Mouse (Mus musculus) kidney, embryonic 16.5 days (tissue): ENCODE results near the gene Orm2. TPM values are rescaled to one million over a fixed set of nuclear protein-coding genes. Genes with fewer than 3 reads are reported as not detected.
A peak's percentile ranks its signal among the peaks of the same experiment; 100 is the strongest.

ENCODE experiments used
- ATAC-seq: fragments of 200-750 bp; cut with Nextera tagmentation; 2 replicates; pipeline ENCODE4 v1.8.0; 2017; ENCODE audit warnings: moderate TSS enrichment; ENCODE audit not compliant: low FRiP score, low TSS enrichment
- H3K27ac ChIP-seq: fragments of 300-500 bp; sonication (generic); 2 replicates; pipeline ENCODE4 v1.5.1; 2014; ENCODE audit warnings: low read length
- H3K27me3 ChIP-seq: fragments of 300-500 bp; sonication (generic); 2 replicates; pipeline ENCODE4 v1.6.1; 2014; ENCODE audit warnings: low read length, control low read depth, mixed read lengths; ENCODE audit not compliant: insufficient read depth
- H3K36me3 ChIP-seq: fragments of 300-500 bp; sonication (generic); 2 replicates; pipeline ENCODE4 v1.6.1; 2014; ENCODE audit warnings: low read length, control low read depth, mixed read lengths; ENCODE audit not compliant: insufficient read depth
- H3K4me1 ChIP-seq: fragments of 300-500 bp; sonication (generic); 2 replicates; pipeline ENCODE4 v1.6.1; 2014; ENCODE audit warnings: low read length, control low read depth, mixed read lengths; ENCODE audit not compliant: insufficient read depth
- H3K4me2 ChIP-seq: fragments of 300-500 bp; sonication (generic); replicated peaks from 2 replicates; pipeline ENCODE4 v1.6.1; 2014; ENCODE audit warnings: low read depth, low read length
- H3K4me3 ChIP-seq: fragments of 300-500 bp; sonication (generic); 2 replicates; pipeline ENCODE4 v1.5.1; 2014; ENCODE audit warnings: mild to moderate bottlenecking, low read length
- H3K9ac ChIP-seq: fragments of 300-500 bp; sonication (generic); replicated peaks from 2 replicates; pipeline ENCODE4 v1.6.1; 2014; ENCODE audit warnings: low read length
- H3K9me3 ChIP-seq: fragments of 300-500 bp; sonication (generic); 2 replicates; pipeline ENCODE4 v1.6.1; 2016; ENCODE audit warnings: low read length, control low read depth
- whole genome bisulfite sequencing: fragments of 180-500 bp; shearing (Covaris S2); extraction: QIAGEN DNeasy Blood & Tissue Kit; methylation state at CpG from one replicate; pipeline ENCODE4 v1.1.7; 2014; 5-methylcytosine and 5-hydroxymethylcytosine counted together
- polyA plus RNA-seq: library from polyadenylated mRNA; unstranded; fragments of >200 nt; fragmentation: Nextera tagmentation; extraction: Ambion mirVana; gene quantifications from 2 replicates; pipeline ENCODE4 v1.2.1, GENCODE M21; 2015

Orm2 gene
- polyA plus RNA-seq, 1 experiment from 2014 or later = not detected

- H3K27me3 ChIP-seq = no peaks in the 10 kb centered on the region
- no peaks in the 10 kb centered on the region for H3K9me3 ChIP-seq
- no peak overlapping the region for H3K9ac ChIP-seq
- WGBS = 69% methylated on average over 12 of the region's 12 CpGs
- no peaks in the 10 kb centered on the region for H3K4me1 ChIP-seq
- H3K4me2 ChIP-seq = no peak overlapping the region
- H3K27ac ChIP-seq = no peak overlapping the region
- H3K36me3 ChIP-seq = peaks cover 57% of the 10 kb centered on the region
- no peak for ATAC-seq
- no peak overlapping the region for H3K4me3 ChIP-seq
Measured at GRCm38 (mm10) chr4:63374331-63374730, 12.1 kb downstream of the Orm2 start.

DNA sequence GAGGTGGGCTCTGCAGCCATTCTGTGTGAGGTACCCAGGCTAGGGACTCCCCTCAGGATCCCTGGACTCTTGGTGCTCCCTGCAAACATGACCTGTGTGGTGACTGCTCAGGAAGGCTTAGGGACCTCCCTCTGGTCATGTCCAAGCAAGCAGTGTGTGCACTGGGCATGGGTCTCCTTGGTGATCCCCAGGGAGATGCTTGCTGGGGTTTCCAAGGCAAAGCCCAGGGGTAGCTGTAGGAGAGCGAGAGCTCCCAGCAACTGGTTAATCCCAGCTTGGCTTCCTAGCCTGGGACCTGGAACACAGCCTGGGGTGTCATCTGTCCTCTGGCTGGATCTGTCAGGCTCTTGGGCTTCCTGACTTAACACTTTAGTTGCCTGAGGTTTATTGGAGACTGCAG, 13.1 kb downstream of the Orm2 start:
- H3K9ac ChIP-seq = no peak overlapping the region
- no peaks in the 10 kb centered on the region for H3K9me3 ChIP-seq
- H3K4me1 ChIP-seq = no peaks in the 10 kb centered on the region
- WGBS = 67% methylated on average over 1 of the region's 1 CpGs
- H3K4me3 ChIP-seq = no peak overlapping the region
- no peak overlapping the region for H3K27ac ChIP-seq
- H3K4me2 ChIP-seq = no peak overlapping the region
- H3K36me3 ChIP-seq = peaks cover 56% of the 10 kb centered on the region
- no peak for ATAC-seq
- H3K27me3 ChIP-seq = no peaks in the 10 kb centered on the region

DNA sequence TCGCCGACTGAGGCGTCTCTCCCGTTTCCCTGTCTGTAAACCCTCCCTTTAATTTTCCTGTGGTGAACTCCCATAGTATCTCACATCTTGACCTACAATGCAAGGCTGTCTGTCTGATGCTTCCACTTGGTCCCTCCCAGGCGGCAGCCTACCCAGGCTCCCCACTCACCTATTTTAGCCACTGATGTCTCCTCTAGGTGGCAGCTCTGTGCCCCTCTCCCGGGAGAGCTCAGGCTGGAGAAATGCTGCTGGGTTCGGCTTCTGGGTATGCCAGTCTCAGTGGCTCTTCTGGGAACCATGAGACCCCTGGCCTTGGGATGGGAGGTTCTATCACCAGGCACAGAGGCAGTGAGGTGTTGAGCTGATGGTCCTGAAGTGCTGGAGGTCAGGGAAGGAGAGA, 15.2 kb downstream of the Orm2 start:
- H3K4me2 ChIP-seq = no peak overlapping the region
- H3K9me3 ChIP-seq = no peaks in the 10 kb centered on the region
- WGBS = 69% methylated on average over 7 of the region's 7 CpGs
- H3K4me1 ChIP-seq = no peaks in the 10 kb centered on the region
- H3K27me3 ChIP-seq = no peaks in the 10 kb centered on the region
- no peak overlapping the region for H3K4me3 ChIP-seq
- peak; percentile 3; the same call in 1 of the 2 replicates for ATAC-seq
- peaks cover 63% of the 10 kb centered on the region for H3K36me3 ChIP-seq
- H3K9ac ChIP-seq = no peak overlapping the region
- H3K27ac ChIP-seq = no peak overlapping the region

DNA sequence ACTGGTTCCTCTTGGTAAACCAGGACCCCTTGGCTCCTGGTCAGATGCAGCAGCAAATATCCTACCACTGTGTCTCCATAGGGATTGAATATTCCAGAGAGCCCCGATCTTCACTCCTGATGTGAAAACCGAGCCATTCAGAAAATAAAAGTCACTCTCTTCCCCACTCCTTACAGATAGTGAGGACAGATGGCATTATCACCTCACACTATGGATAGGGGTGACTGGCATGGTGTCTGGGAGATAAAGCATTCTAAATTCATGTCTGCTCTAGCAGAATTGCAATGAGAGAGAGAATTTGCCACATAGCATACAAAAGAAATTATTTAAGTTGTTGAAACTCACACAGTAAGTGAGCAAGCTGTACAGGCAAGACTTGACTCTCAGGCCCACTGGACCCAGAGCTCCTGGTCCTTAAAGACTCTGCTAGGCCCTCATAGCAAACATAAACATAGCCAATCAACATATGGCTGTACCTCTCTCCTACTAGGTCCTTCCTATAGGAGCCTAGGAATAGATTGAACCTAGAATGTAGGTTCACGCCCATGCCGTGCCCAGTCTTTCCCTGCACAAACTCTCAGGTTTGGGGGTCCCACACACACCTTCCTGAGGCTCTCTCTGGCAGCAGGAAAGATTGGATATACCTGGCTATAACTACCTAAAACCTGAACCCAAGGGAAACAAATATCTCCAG, 20.6 kb downstream of the Orm2 start:
- H3K36me3 ChIP-seq = peaks cover 62% of the 10 kb centered on the region
- no peaks in the 10 kb centered on the region for H3K9me3 ChIP-seq
- WGBS = 88% methylated on average over 4 of the region's 4 CpGs
- H3K9ac ChIP-seq = no peak overlapping the region
- H3K27ac ChIP-seq = no peak overlapping the region
- H3K4me1 ChIP-seq = no peaks in the 10 kb centered on the region
- no peak overlapping the region for H3K4me3 ChIP-seq
- H3K4me2 ChIP-seq = no peak overlapping the region
- ATAC-seq = no peak
- no peaks in the 10 kb centered on the region for H3K27me3 ChIP-seq

DNA sequence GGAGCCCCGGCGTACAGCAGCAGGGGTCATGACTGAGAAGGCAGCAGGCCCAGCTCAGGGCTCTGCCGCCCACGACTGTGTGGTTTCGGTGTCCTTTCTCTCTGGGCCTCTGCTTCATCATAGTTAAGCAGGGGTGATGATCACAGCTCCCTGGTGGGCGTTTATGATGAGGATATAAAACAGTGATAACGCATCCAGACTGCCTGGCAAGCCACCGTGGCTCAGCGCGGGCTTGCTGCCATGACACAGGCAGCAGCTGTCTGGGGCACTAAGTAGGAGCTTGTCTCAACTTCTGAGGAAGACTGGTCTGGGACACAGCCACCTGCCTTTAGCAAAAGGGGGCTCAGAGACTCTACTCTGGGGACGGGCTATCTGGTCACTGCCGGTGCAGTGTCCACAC, 21.2 kb downstream of the Orm2 start:
- H3K9me3 ChIP-seq = no peaks in the 10 kb centered on the region
- H3K4me3 ChIP-seq = no peak overlapping the region
- no peak overlapping the region for H3K9ac ChIP-seq
- WGBS = 70% methylated on average over 12 of the region's 12 CpGs
- peaks cover 60% of the 10 kb centered on the region for H3K36me3 ChIP-seq
- no peak for ATAC-seq
- H3K4me1 ChIP-seq = no peaks in the 10 kb centered on the region
- H3K27ac ChIP-seq = no peak overlapping the region
- H3K27me3 ChIP-seq = no peaks in the 10 kb centered on the region
- H3K4me2 ChIP-seq = no peak overlapping the region

DNA sequence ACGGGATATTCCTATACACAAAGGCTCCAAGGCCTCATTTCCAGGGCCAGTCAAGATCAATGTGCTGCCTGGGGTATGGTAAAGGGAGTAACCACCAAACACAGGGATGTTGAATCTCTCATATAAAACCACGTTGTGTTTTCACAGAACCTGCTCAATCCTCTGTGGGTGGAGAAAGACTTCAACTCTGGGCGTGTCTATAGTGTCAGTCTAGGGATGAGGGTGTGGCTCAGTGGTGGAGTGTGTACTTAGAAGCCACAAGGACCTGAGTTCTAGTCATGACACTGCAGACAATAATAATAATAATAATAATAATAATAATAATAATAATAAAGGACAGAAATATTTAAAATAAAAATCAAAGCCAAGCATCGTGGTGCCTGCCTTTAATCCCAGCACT, 22.0 kb downstream of the Orm2 start:
- no peak for ATAC-seq
- peaks cover 52% of the 10 kb centered on the region for H3K36me3 ChIP-seq
- no peak overlapping the region for H3K9ac ChIP-seq

DNA sequence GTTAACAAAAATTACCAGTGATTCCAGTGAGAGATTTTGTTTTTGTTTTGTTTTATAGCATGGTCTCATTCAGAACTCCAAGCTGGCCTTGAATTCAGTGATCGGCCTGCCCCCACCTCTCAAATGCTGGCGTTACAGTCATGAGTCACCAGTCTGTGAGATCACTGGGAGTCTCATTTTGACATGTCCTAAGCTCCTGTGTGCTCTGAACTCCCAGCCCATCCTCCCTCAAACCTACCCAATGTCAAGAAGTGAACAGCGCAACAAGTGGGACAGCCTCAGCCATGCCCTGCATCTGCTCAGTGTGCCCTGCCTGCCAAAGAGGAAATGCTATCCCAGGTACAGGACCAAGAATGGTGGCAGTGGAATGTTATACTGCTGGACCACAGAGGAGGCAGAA, 23.0 kb downstream of the Orm2 start:
- Histone ChIP-seq H3K4me1 (no peaks in the 10 kb centered on the region), H3K9ac (no peak overlapping the region), H3K36me3 (peaks cover 50% of the 10 kb centered on the region), H3K27ac (no peak overlapping the region), H3K4me3 (no peak overlapping the region), H3K4me2 (no peak overlapping the region), H3K27me3 (no peaks in the 10 kb centered on the region), H3K9me3 (no peaks in the 10 kb centered on the region)
- WGBS = 86% methylated on average over 3 of the region's 3 CpGs
- no peak for ATAC-seq

More for the DNA sequence above, 22.0 kb downstream of the Orm2 start:
- WGBS = 89% methylated on average over 4 of the region's 4 CpGs
- no peak overlapping the region for H3K27ac ChIP-seq
- H3K4me1 ChIP-seq = no peaks in the 10 kb centered on the region
- H3K4me3 ChIP-seq = no peak overlapping the region
- H3K27me3 ChIP-seq = no peaks in the 10 kb centered on the region
- H3K4me2 ChIP-seq = no peak overlapping the region
- H3K9me3 ChIP-seq = no peaks in the 10 kb centered on the region

- no peaks in the 10 kb centered on the region for H3K9me3 ChIP-seq
- peaks cover 45% of the 10 kb centered on the region for H3K36me3 ChIP-seq
- H3K4me1 ChIP-seq = no peaks in the 10 kb centered on the region
- H3K4me2 ChIP-seq = no peak overlapping the region
- H3K4me3 ChIP-seq = no peak overlapping the region
- no peak overlapping the region for H3K9ac ChIP-seq
- ATAC-seq = no peak
- 71% methylated on average over 11 of the region's 11 CpGs for WGBS
- no peaks in the 10 kb centered on the region for H3K27me3 ChIP-seq
- no peak overlapping the region for H3K27ac ChIP-seq
Measured at GRCm38 (mm10) chr4:63385784-63386183, 23.5 kb downstream of the Orm2 start.

DNA sequence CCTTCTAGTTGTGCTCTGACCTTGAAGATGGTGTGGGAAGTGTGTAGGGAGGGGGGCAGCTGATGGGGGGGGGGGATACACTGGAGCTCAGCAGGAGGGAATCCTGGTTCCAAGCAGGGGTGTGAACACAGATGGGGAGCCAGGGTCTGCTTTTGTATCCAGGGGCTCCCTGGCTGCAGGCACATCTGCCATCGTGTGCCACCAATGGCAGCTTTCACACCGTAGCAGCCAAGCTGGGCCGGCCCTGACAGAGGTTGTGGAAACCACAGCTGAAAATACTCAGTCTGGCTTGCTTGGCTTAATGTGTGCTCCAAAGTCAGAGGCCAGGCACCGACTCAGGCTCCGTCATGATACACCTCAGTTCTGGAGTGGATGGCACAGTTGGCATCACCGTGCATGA, 25.8 kb downstream of the Orm2 start:
- Histone ChIP-seq H3K4me1 (0 out of 2 replicates have a peak, but pooled peaks cover 3% of the 10 kb centered on the region), H3K9me3 (no peaks in the 10 kb centered on the region), H3K27me3 (no peaks in the 10 kb centered on the region), H3K9ac (no peak overlapping the region), H3K4me2 (no peak overlapping the region), H3K27ac (no peak overlapping the region), H3K36me3 (peaks cover 27% of the 10 kb centered on the region), H3K4me3 (no peak overlapping the region)
- 73% methylated on average over 6 of the region's 6 CpGs for WGBS
- no peak for ATAC-seq

DNA sequence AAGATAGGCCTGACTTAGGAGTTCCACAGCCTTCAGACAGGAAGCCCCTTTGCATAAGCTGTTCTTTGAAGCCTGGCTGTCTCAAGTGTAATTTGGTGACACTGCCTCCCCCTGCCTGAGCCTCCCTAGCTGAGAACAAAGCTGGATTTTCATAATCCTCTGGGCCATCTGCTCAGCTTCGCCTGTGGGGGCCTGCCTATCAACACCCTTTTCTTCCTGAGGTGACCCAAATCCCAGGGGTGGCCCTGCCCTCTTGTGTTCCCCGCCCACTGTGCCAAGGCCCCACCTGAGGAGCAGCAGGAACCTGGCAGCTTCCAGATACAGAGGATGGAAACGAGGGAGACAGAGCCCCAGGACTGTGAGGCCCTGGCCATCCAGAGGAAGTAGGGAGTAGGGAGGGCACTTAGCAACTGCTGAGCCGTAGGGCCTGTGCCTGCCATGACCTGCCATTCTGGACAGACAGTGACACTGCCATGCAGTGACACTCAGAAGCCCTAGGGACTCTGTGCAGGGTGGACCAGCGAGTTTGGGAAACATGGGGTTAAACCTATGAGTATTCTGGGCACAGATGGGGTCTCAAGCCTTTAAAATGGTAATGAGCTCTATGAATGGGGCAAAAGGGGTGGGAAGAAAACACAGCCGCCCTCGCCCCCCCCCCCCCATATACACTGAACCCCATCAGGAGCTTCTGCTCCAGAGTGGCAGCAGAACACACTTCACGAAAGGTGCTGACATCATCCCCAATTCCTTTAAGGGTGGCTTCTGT, 27.1 kb downstream of the Orm2 start:
- no peak overlapping the region for H3K9ac ChIP-seq
- H3K4me3 ChIP-seq = no peak overlapping the region
- H3K4me2 ChIP-seq = no peak overlapping the region
- no peak overlapping the region for H3K27ac ChIP-seq
- no peak for ATAC-seq
- WGBS = 62% methylated on average over 8 of the region's 8 CpGs
- H3K36me3 ChIP-seq = peaks cover 22% of the 10 kb centered on the region
- no peaks in the 10 kb centered on the region for H3K27me3 ChIP-seq
- H3K9me3 ChIP-seq = no peaks in the 10 kb centered on the region
- H3K4me1 ChIP-seq = 0 out of 2 replicates have a peak, but pooled peaks cover 3% of the 10 kb centered on the region
